Mouse (Mus musculus) CH12.LX (cell line): ENCODE measurements around the gene Hist1h2bf. TPM values are rescaled to one million over a fixed set of nuclear protein-coding genes. Genes with fewer than 3 reads are reported as not detected.
A peak's percentile ranks its signal among the peaks of the same experiment; 100 is the strongest.

Source experiments
- DNase-seq: peaks from one replicate; pipeline ENCODE4 v3.0.0-alpha.2; 2013; ENCODE audit errors: extremely low read depth
- H3K27ac ChIP-seq: 2 replicates; pipeline ENCODE4 v1.5.1; 2012; ENCODE audit warnings: low read depth, mild to moderate bottlenecking, control low read depth, moderate library complexity; ENCODE audit not compliant: insufficient read depth
- H3K27me3 ChIP-seq: replicated peaks from 2 replicates; pipeline ENCODE3; 2012; ENCODE audit warnings: inconsistent platforms
- H3K36me3 ChIP-seq, 2 experiments: replicated peaks in 1 of 2; 2 replicates each; pipeline versions ENCODE3 to v1.6.1; 2012; ENCODE audit warnings: inconsistent platforms in 1 of 2, low read length in 1 of 2, mild to moderate bottlenecking in 1 of 2, mixed read lengths in 1 of 2, moderate library complexity in 1 of 2; ENCODE audit not compliant: control insufficient read depth in 1 of 2, insufficient read depth in 1 of 2
- H3K4me1 ChIP-seq, 2 experiments: 2 replicates each; pipeline ENCODE4 v1.6.1; 2012; ENCODE audit warnings: inconsistent platforms in 1 of 2, moderate library complexity in 1 of 2; ENCODE audit not compliant: insufficient read depth in 2 of 2, control insufficient read depth in 1 of 2
- H3K4me2 ChIP-seq: 2 replicates; pipeline ENCODE4 v1.6.1; 2012; ENCODE audit warnings: low read depth, mild to moderate bottlenecking, control low read depth; ENCODE audit not compliant: poor library complexity, insufficient read depth, severe bottlenecking
- H3K4me3 ChIP-seq, 3 experiments: fragments of 150-350 bp in 1 of 3; sonication (generic) in 1 of 3; replicated peaks in 1 of 3; 2 replicates each; pipeline versions ENCODE3 to v1.5.1; 2011 to 2012; ENCODE audit warnings: low read depth in 2 of 3, low read length in 2 of 3, mild to moderate bottlenecking in 2 of 3, moderate library complexity in 2 of 3, control low read depth in 1 of 3, improper control_type of control experiment in 1 of 3, inconsistent platforms in 1 of 3, mixed read lengths in 1 of 3; ENCODE audit not compliant: poor library complexity in 1 of 3
- H3K79me2 ChIP-seq: replicated peaks from 2 replicates; pipeline ENCODE4 v1.6.1; 2012; ENCODE audit warnings: mild to moderate bottlenecking, moderate library complexity; ENCODE audit not compliant: control insufficient read depth, poor library complexity, insufficient read depth, severe bottlenecking; ENCODE audit errors: extremely low read depth
- H3K9ac ChIP-seq: 2 replicates; pipeline ENCODE4 v1.6.1; 2012; ENCODE audit warnings: low read depth, mild to moderate bottlenecking, control low read depth, moderate library complexity; ENCODE audit not compliant: insufficient read depth
- H3K9me3 ChIP-seq: replicated peaks from 2 replicates; pipeline ENCODE3; 2012; ENCODE audit warnings: low read length, inconsistent platforms, mixed read lengths
- BHLHE40 ChIP-seq: IDR thresholded peaks from 2 replicates; pipeline ENCODE4 v1.6.1; 2011; ENCODE audit warnings: mild to moderate bottlenecking, low read depth, low read length, improper control_type of control experiment
- CHD1 ChIP-seq: IDR thresholded peaks from 2 replicates; pipeline ENCODE4 v1.6.1; 2012; ENCODE audit warnings: low read depth, low read length, improper control_type of control experiment, inconsistent platforms
- CHD2 ChIP-seq: IDR thresholded peaks from 2 replicates; pipeline ENCODE4 v1.6.1; 2011; ENCODE audit warnings: low read length, improper control_type of control experiment
- CTCF ChIP-seq, 2 experiments: IDR thresholded peaks in 1 of 2; conservative IDR thresholded peaks in 1 of 2; 2 replicates each; pipeline ENCODE4 v1.5.1; 2011 to 2012; ENCODE audit warnings: low read depth in 2 of 2, low read length in 2 of 2, improper control_type of control experiment in 1 of 2, inconsistent platforms in 1 of 2, mild to moderate bottlenecking in 1 of 2, moderate library complexity in 1 of 2
- E2F4 ChIP-seq: IDR thresholded peaks from 2 replicates; pipeline ENCODE4 v1.6.1; 2011; ENCODE audit warnings: low read depth, low read length, improper control_type of control experiment; ENCODE audit not compliant: insufficient replicate concordance
- ELF1 ChIP-seq: IDR thresholded peaks from 2 replicates; pipeline ENCODE4 v1.6.1; 2014; ENCODE audit warnings: low read depth, mild to moderate bottlenecking, inconsistent platforms, low read length, improper control_type of control experiment
- EP300 ChIP-seq: IDR thresholded peaks from 2 replicates; pipeline ENCODE4 v1.6.1; 2011; ENCODE audit warnings: low read length, improper control_type of control experiment
- ETS1 ChIP-seq: conservative IDR thresholded peaks from 2 replicates; pipeline ENCODE4 v1.6.1; 2012; ENCODE audit warnings: low read depth, mild to moderate bottlenecking, inconsistent platforms, low read length, improper control_type of control experiment, moderate library complexity
- GABPA ChIP-seq: IDR thresholded peaks from 2 replicates; pipeline ENCODE4 v1.6.1; 2012; ENCODE audit warnings: low read depth, low read length, improper control_type of control experiment, inconsistent platforms; ENCODE audit not compliant: insufficient replicate concordance
- HCFC1 ChIP-seq: IDR thresholded peaks from 2 replicates; pipeline ENCODE4 v1.6.1; 2012; ENCODE audit warnings: low read depth, mild to moderate bottlenecking, inconsistent platforms, low read length, improper control_type of control experiment
- IRF4 ChIP-seq: IDR thresholded peaks from 2 replicates; pipeline ENCODE4 v1.6.1; 2014; ENCODE audit warnings: low read depth, mild to moderate bottlenecking, inconsistent platforms, low read length, improper control_type of control experiment
- JUN ChIP-seq: IDR thresholded peaks from 2 replicates; pipeline ENCODE4 v1.6.1; 2011; ENCODE audit warnings: low read depth, mild to moderate bottlenecking, low read length, improper control_type of control experiment, moderate library complexity; ENCODE audit not compliant: insufficient read depth
- JUND ChIP-seq: conservative IDR thresholded peaks from 2 replicates; pipeline ENCODE4 v1.6.1; 2011; ENCODE audit warnings: low read depth, low read length, improper control_type of control experiment
- KAT2A ChIP-seq: IDR thresholded peaks from 2 replicates; pipeline ENCODE4 v1.6.1; 2012; ENCODE audit warnings: low read length, improper control_type of control experiment, inconsistent platforms; ENCODE audit not compliant: insufficient replicate concordance
- MAFK ChIP-seq: IDR thresholded peaks from 2 replicates; pipeline ENCODE4 v1.6.1; 2011; ENCODE audit warnings: low read length, improper control_type of control experiment; ENCODE audit not compliant: insufficient replicate concordance
- MAX ChIP-seq: IDR thresholded peaks from 2 replicates; pipeline ENCODE4 v1.6.1; 2011; ENCODE audit warnings: low read length, improper control_type of control experiment
- MAZ ChIP-seq: IDR thresholded peaks from 2 replicates; pipeline ENCODE4 v1.6.1; 2012; ENCODE audit warnings: low read depth, mild to moderate bottlenecking, inconsistent platforms, low read length, improper control_type of control experiment, moderate library complexity
- MEF2A ChIP-seq: IDR thresholded peaks from 2 replicates; pipeline ENCODE4 v1.6.1; 2014; ENCODE audit warnings: low read depth, mild to moderate bottlenecking, inconsistent platforms, low read length, improper control_type of control experiment, borderline replicate concordance
- MXI1 ChIP-seq: IDR thresholded peaks from 2 replicates; pipeline ENCODE4 v1.6.1; 2011; ENCODE audit warnings: mild to moderate bottlenecking, low read depth, low read length, improper control_type of control experiment
- MYC ChIP-seq: IDR thresholded peaks from 2 replicates; pipeline ENCODE4 v1.6.1; 2011; ENCODE audit warnings: low read depth, mild to moderate bottlenecking, improper control_type of control experiment, low read length
- NELFE ChIP-seq: IDR thresholded peaks from 2 replicates; pipeline ENCODE4 v1.6.1; 2011; ENCODE audit warnings: low read depth, low read length, improper control_type of control experiment
- NRF1 ChIP-seq: IDR thresholded peaks from 2 replicates; pipeline ENCODE4 v1.6.1; 2014; ENCODE audit warnings: low read depth, mild to moderate bottlenecking, inconsistent platforms, low read length, improper control_type of control experiment, moderate library complexity
- PAX5 ChIP-seq: IDR thresholded peaks from 2 replicates; pipeline ENCODE4 v1.6.1; 2012; ENCODE audit warnings: low read length, inconsistent platforms, mixed read lengths
- POLR2A ChIP-seq: IDR thresholded peaks from 2 replicates; pipeline ENCODE4 v1.6.1; 2011; ENCODE audit warnings: low read depth, mild to moderate bottlenecking, improper control_type of control experiment, low read length
- POLR2AphosphoS2 ChIP-seq: IDR thresholded peaks from 2 replicates; pipeline ENCODE4 v1.6.1; 2011; ENCODE audit warnings: low read depth, low read length, improper control_type of control experiment
- RAD21 ChIP-seq: IDR thresholded peaks from 2 replicates; pipeline ENCODE4 v1.6.1; 2011; ENCODE audit warnings: low read depth, mild to moderate bottlenecking, low read length, improper control_type of control experiment, moderate library complexity
- RCOR1 ChIP-seq: conservative IDR thresholded peaks from 2 replicates; pipeline ENCODE4 v1.6.1; 2012; ENCODE audit warnings: low read depth, mild to moderate bottlenecking, inconsistent platforms, low read length, improper control_type of control experiment
- SIN3A ChIP-seq: IDR thresholded peaks from 2 replicates; pipeline ENCODE4 v1.6.1; 2012; ENCODE audit warnings: low read length, improper control_type of control experiment, inconsistent platforms
- SMC3 ChIP-seq: IDR thresholded peaks from 2 replicates; pipeline ENCODE4 v1.6.1; 2011; ENCODE audit warnings: low read depth, low read length, improper control_type of control experiment
- TCF12 ChIP-seq: IDR thresholded peaks from 2 replicates; pipeline ENCODE4 v1.6.1; 2014; ENCODE audit warnings: low read depth, mild to moderate bottlenecking, inconsistent platforms, low read length, improper control_type of control experiment
- UBTF ChIP-seq: IDR thresholded peaks from 2 replicates; pipeline ENCODE4 v1.6.1; 2012; ENCODE audit warnings: low read depth, mild to moderate bottlenecking, inconsistent platforms, low read length, improper control_type of control experiment, moderate library complexity
- USF1 ChIP-seq: IDR thresholded peaks from 2 replicates; pipeline ENCODE4 v1.6.1; 2014; ENCODE audit warnings: low read depth, mild to moderate bottlenecking, inconsistent platforms, low read length, improper control_type of control experiment
- USF2 ChIP-seq: conservative IDR thresholded peaks from 2 replicates; pipeline ENCODE4 v1.6.1; 2011; ENCODE audit warnings: low read depth, low read length, improper control_type of control experiment
- ZC3H11A ChIP-seq: IDR thresholded peaks from 2 replicates; pipeline ENCODE4 v1.6.1; 2012; ENCODE audit warnings: low read depth, mild to moderate bottlenecking, inconsistent platforms, low read length, improper control_type of control experiment
- ZKSCAN1 ChIP-seq: IDR thresholded peaks from 2 replicates; pipeline ENCODE4 v1.6.1; 2012; ENCODE audit warnings: low read depth, inconsistent platforms, low read length, improper control_type of control experiment, borderline replicate concordance
- ZMIZ1 ChIP-seq: IDR thresholded peaks from 2 replicates; pipeline ENCODE4 v1.6.1; 2012; ENCODE audit warnings: low read depth, mild to moderate bottlenecking, inconsistent platforms, low read length, improper control_type of control experiment
- ZNF384 ChIP-seq: IDR thresholded peaks from 2 replicates; pipeline ENCODE4 v1.6.1; 2012; ENCODE audit warnings: low read depth, low read length, improper control_type of control experiment, inconsistent platforms
- dilution Hi-C: fragments of 300-500 bp; cut with MboI; formaldehyde crosslinking; loops from 2 replicates; pipeline ENCODE4 v1.14.3; 2020; ENCODE audit warnings: low sequenced_read_pairs; ENCODE audit not compliant: extremely low pct_unique_long_range_greater_than_20kb, extremely low pct_ligation_motif_present
- in situ Hi-C: fragments of 300-500 bp; cut with MboI; formaldehyde crosslinking; loops from 3 replicates; pipeline ENCODE4 v1.14.3; 2019; ENCODE audit warnings: low sequenced_read_pairs, low pct_ligation_motif_present, low pct_unique_long_range_greater_than_20kb, mixed read lengths
- polyA plus RNA-seq: library from polyadenylated mRNA; unstranded; fragments of >175 nt; gene quantifications from 2 replicates; pipeline ENCODE4 v1.2.1, GENCODE M21; 2012; ENCODE audit warnings: low read depth; ENCODE audit not compliant: insufficient read length
- total RNA-seq, 2 experiments: library from RNA; depleted of rRNA; stranded (reverse); fragments of 300-350 nt in 1 of 2; fragments of >200 nt in 1 of 2; gene quantifications; 2 replicates each; pipeline ENCODE4 v1.2.3; 2012 to 2014

Gene Hist1h2bf
- total and polyA plus RNA-seq, 3 experiments: 1.7 to 1,243 (median 50.8) TPM

DNA sequence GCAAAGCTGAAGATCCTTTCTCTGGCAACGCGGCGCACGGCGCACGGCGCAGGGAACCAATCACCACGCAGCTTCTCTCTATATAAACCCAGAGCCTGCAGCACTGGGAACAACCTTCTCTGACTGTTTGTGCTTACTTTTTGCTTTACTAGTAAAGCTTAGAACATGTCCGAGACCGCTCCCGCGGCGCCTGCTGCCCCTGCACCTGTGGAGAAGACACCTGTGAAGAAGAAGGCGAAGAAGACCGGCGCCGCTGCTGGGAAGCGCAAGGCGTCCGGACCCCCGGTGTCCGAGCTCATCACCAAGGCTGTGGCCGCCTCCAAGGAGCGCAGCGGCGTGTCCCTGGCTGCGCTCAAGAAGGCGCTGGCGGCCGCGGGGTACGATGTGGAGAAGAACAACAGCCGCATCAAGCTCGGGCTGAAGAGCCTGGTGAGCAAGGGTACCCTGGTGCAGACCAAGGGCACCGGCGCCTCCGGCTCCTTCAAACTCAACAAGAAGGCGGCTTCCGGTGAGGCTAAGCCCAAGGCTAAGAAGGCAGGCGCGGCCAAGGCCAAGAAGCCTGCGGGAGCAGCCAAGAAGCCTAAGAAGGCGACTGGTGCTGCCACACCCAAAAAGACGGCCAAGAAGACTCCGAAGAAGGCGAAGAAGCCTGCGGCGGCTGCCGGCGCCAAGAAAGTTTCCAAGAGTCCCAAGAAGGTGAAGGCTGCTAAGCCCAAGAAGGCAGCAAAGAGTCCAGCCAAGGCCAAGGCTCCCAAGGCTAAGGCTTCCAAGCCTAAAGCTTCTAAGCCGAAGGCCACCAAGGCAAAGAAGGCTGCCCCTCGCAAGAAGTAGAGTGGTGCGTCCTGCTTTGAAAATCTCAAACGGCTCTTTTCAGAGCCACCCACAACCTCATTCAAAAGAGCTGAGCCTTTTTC lies 18.8 kb downstream of the Hist1h2bf start:
- H3K4me3 ChIP-seq: peak overlapping the region; percentile 3 to 54 (median 50)
- no peaks in the 10 kb centered on the region for H3K79me2 ChIP-seq
- H3K4me1 ChIP-seq: peaks cover 4 to 28% of the 10 kb centered on the region in 2 experiments; a peak in 3 of 4 replicates
- no peaks in the 10 kb centered on the region for H3K36me3 ChIP-seq
- peak; percentile 92 for DNase-seq
- no peaks in the 10 kb centered on the region for H3K27me3 ChIP-seq
- H3K9ac ChIP-seq: peak overlapping the region; percentile 73
- H3K9me3 ChIP-seq: no peaks in the 10 kb centered on the region
- peak overlapping the region; percentile 65 for H3K4me2 ChIP-seq
- in situ Hi-C loops (loop anchor here (25.0 kb wide), 1 partner anchor 1818 kb away; the partner anchor contains the start of gene Hist1h4j), dilution Hi-C loops (no loop called here)
- peak overlapping the region; percentile 83 for H3K27ac ChIP-seq
- TF ChIP-seq GABPA (no peak), MEF2A (peak; percentile 58), SIN3A (peak; percentile 90), ZNF384 (no peak), SMC3 (no peak), CHD2 (no peak; the same call in 1 of the 2 replicates), ZMIZ1 (peak; percentile 100), RCOR1 (peak; percentile 95), USF1 (no peak), POLR2AphosphoS2 (peak; percentile 100), ETS1 (peak; percentile 24; the same call in 1 of the 2 replicates), CTCF (conservative IDR thresholded peaks at IDR 0.05 in 1 of 2, IDR thresholded peaks at IDR 0.05 in 1 of 2; ENCODE audit: low read depth in 2 of 2, low read length in 2 of 2) (no peak), MAX (no peak), NRF1 (0 out of 2 replicates have a peak, but pooled peaks have one; percentile 37), MXI1 (peak; percentile 41; the same call in 1 of the 2 replicates), POLR2A (peak; percentile 95), NELFE (peak; percentile 100), MAFK (no peak; the same call in 1 of the 2 replicates), JUN (no peak), ZC3H11A (no peak), UBTF (peak; percentile 97), BHLHE40 (0 out of 2 replicates have a peak, but pooled peaks have one; percentile 4), KAT2A (0 out of 2 replicates have a peak, but pooled peaks have one; percentile 45), EP300 (no peak), E2F4 (peak; percentile 74; the same call in 1 of the 2 replicates), PAX5 (no peak), MYC (no peak; the same call in 1 of the 2 replicates), MAZ (peak; percentile 64), RAD21 (no peak), ZKSCAN1 (no peak; the same call in 1 of the 2 replicates), IRF4 (peak; percentile 60; the same call in 1 of the 2 replicates), HCFC1 (peak; percentile 71), TCF12 (peak; percentile 99), ELF1 (0 out of 2 replicates have a peak, but pooled peaks have one; percentile 36), CHD1 (peak; percentile 98), USF2 (peak; percentile 70), JUND (no peak; the same call in 1 of the 2 replicates)
